Mouse (Mus musculus) testis, postnatal 14 days (tissue): ENCODE results near the gene Adcy5.

ENCODE experiments used
- DNase-seq: peaks from one replicate; pipeline ENCODE4 v3.0.0; 2021; ENCODE audit warnings: low spot score

Adcy5 gene

GRCm38 (mm10) chr16:35156306-35156695 is 1.6 kb downstream of the Adcy5 start:
- peak; percentile 63 for DNase-seq

GRCm38 (mm10) chr16:35156832-35157231 is 2.2 kb downstream of the Adcy5 start:
- no peak for DNase-seq

GRCm38 (mm10) chr16:35159532-35159931 is 4.9 kb downstream of the Adcy5 start:
- DNase-seq, result no peak

- DNase-seq, result no peak
Observed at GRCm38 (mm10) chr16:35159991-35160390, 5.3 kb downstream of the Adcy5 start.

- DNase-seq, result no peak
Observed at GRCm38 (mm10) chr16:35164361-35165224, 9.9 kb downstream of the Adcy5 start.

GRCm38 (mm10) chr16:35165361-35165760 is 10.7 kb downstream of the Adcy5 start:
- no peak for DNase-seq

GRCm38 (mm10) chr16:35165788-35166187 is 11.1 kb downstream of the Adcy5 start:
- DNase-seq, result no peak

GRCm38 (mm10) chr16:35169431-35169830 is 14.8 kb downstream of the Adcy5 start:
- no peak for DNase-seq

GRCm38 (mm10) chr16:35172195-35172594 is 17.5 kb downstream of the Adcy5 start:
- DNase-seq, result no peak

GRCm38 (mm10) chr16:35178516-35178915 is 23.8 kb downstream of the Adcy5 start:
- DNase-seq, result no peak

GRCm38 (mm10) chr16:35179082-35179481 is 24.4 kb downstream of the Adcy5 start:
- peak; percentile 51 for DNase-seq

- peak; percentile 74 for DNase-seq
Observed at GRCm38 (mm10) chr16:35183161-35183560, 28.5 kb downstream of the Adcy5 start.

- DNase-seq, result no peak
Observed at GRCm38 (mm10) chr16:35188111-35188510, 33.4 kb downstream of the Adcy5 start.

GRCm38 (mm10) chr16:35189420-35190141 is 34.9 kb downstream of the Adcy5 start:
- no peak for DNase-seq

- peak; percentile 60 for DNase-seq
Observed at GRCm38 (mm10) chr16:35190777-35191176, 36.1 kb downstream of the Adcy5 start.

- no peak for DNase-seq
Observed at GRCm38 (mm10) chr16:35191271-35191670, 36.6 kb downstream of the Adcy5 start.

GRCm38 (mm10) chr16:35192471-35192870 is 37.8 kb downstream of the Adcy5 start:
- DNase-seq, result no peak

- DNase-seq, result no peak
Observed at GRCm38 (mm10) chr16:35193357-35193756, 38.7 kb downstream of the Adcy5 start.

GRCm38 (mm10) chr16:35199721-35200431 is 45.2 kb downstream of the Adcy5 start:
- no peak for DNase-seq

- DNase-seq, result no peak
Observed at GRCm38 (mm10) chr16:35200432-35201142, 45.9 kb downstream of the Adcy5 start.

GRCm38 (mm10) chr16:35201281-35201680 is 46.6 kb downstream of the Adcy5 start:
- DNase-seq, result no peak

GRCm38 (mm10) chr16:35203511-35203910 is 48.8 kb downstream of the Adcy5 start:
- no peak for DNase-seq
